Mouse (Mus musculus): ENCODE measurements around the gene Kat2a. TPM values are rescaled to one million over a fixed set of nuclear protein-coding genes. Genes with fewer than 3 reads are reported as not detected.

The Kat2a gene
- total RNA-seq, 2 experiments from 2014 or later, result 9.0 to 11.5 TPM

GRCm38 (mm10) chr11:100713174-100713573 lies 909 bp upstream of the Kat2a start:
- ATAC-seq (ENCODE audit: poor library complexity, severe bottlenecking), result no peak

- no peak for ATAC-seq (ENCODE audit: poor library complexity, severe bottlenecking)
These were observed 1.3 kb downstream of the Kat2a start for GRCm38 (mm10) chr11:100710977-100711376.

- ATAC-seq (ENCODE audit: poor library complexity, severe bottlenecking), result no peak
These were observed 1.7 kb downstream of the Kat2a start for GRCm38 (mm10) chr11:100710528-100710927.

GRCm38 (mm10) chr11:100709201-100709810 lies 3.0 kb downstream of the Kat2a start:
- no peak for ATAC-seq (ENCODE audit: poor library complexity, severe bottlenecking)

- ATAC-seq (ENCODE audit: poor library complexity, severe bottlenecking), result no peak
These were observed 7.0 kb downstream of the Kat2a start for GRCm38 (mm10) chr11:100705095-100705747.

- ATAC-seq (ENCODE audit: poor library complexity, severe bottlenecking), result peak; percentile 60
These were observed 8.3 kb downstream of the Kat2a start, which contains the start of gene Dhx58 for GRCm38 (mm10) chr11:100703851-100704531. Gene Dhx58, minus strand, starts transcription at chr11:100704271.

GRCm38 (mm10) chr11:100703366-100703765 lies 8.9 kb downstream of the Kat2a start:
- ATAC-seq (ENCODE audit: poor library complexity, severe bottlenecking), result no peak

- peak; percentile 8; the same call in 1 of the 2 replicates for ATAC-seq (ENCODE audit: poor library complexity, severe bottlenecking)
These were observed 9.4 kb downstream of the Kat2a start for GRCm38 (mm10) chr11:100702906-100703305.

GRCm38 (mm10) chr11:100702081-100702851 lies 10.0 kb downstream of the Kat2a start:
- peak; percentile 66 for ATAC-seq (ENCODE audit: poor library complexity, severe bottlenecking)

GRCm38 (mm10) chr11:100701301-100701700 lies 11.0 kb downstream of the Kat2a start:
- ATAC-seq (ENCODE audit: poor library complexity, severe bottlenecking), result peak; percentile 79

- no peak for ATAC-seq (ENCODE audit: poor library complexity, severe bottlenecking)
These were observed 11.6 kb downstream of the Kat2a start for GRCm38 (mm10) chr11:100700710-100701109.

GRCm38 (mm10) chr11:100697921-100698320 lies 14.3 kb downstream of the Kat2a start:
- no peak for ATAC-seq (ENCODE audit: poor library complexity, severe bottlenecking)

- ATAC-seq (ENCODE audit: poor library complexity, severe bottlenecking), result peak; percentile 82
These were observed 17.3 kb downstream of the Kat2a start for GRCm38 (mm10) chr11:100694926-100695325.

- ATAC-seq (ENCODE audit: poor library complexity, severe bottlenecking), result no peak
These were observed 19.1 kb downstream of the Kat2a start for GRCm38 (mm10) chr11:100693154-100693553.

GRCm38 (mm10) chr11:100692164-100692616 lies 20.1 kb downstream of the Kat2a start, which contains the start of gene Zfp385c:
Gene Zfp385c, minus strand, starts transcription at chr11:100692455.
- 0 out of 2 replicates have a peak, but pooled peaks have one; percentile 45 for ATAC-seq (ENCODE audit: poor library complexity, severe bottlenecking)

GRCm38 (mm10) chr11:100690389-100690788 lies 21.9 kb downstream of the Kat2a start:
- no peak for ATAC-seq (ENCODE audit: poor library complexity, severe bottlenecking)

GRCm38 (mm10) chr11:100688443-100688842 lies 23.8 kb downstream of the Kat2a start:
- ATAC-seq (ENCODE audit: poor library complexity, severe bottlenecking), result no peak

GRCm38 (mm10) chr11:100687265-100687664 lies 25.0 kb downstream of the Kat2a start:
- no peak for ATAC-seq (ENCODE audit: poor library complexity, severe bottlenecking)

GRCm38 (mm10) chr11:100685371-100685770 lies 26.9 kb downstream of the Kat2a start:
- ATAC-seq (ENCODE audit: poor library complexity, severe bottlenecking), result no peak

GRCm38 (mm10) chr11:100684084-100684483 lies 28.2 kb downstream of the Kat2a start:
- no peak for ATAC-seq (ENCODE audit: poor library complexity, severe bottlenecking)

GRCm38 (mm10) chr11:100682526-100682925 lies 29.7 kb downstream of the Kat2a start:
- no peak for ATAC-seq (ENCODE audit: poor library complexity, severe bottlenecking)
